Mouse (Mus musculus) layer of hippocampus, postnatal 36 days (tissue): ENCODE results near the gene Acadvl. TPM values are rescaled to one million over a fixed set of nuclear protein-coding genes. Genes with fewer than 3 reads are reported as not detected.

Experiments used
- DNase-seq, 2 experiments: peaks; one replicate each; pipeline ENCODE4 v3.0.0; 2022
- total RNA-seq, 2 experiments: library from RNA; stranded (reverse); gene quantifications; 2 replicates each; pipeline ENCODE4 v1.2.3; 2021

The Acadvl gene
- total RNA-seq, result 10 to 100 TPM; 54.9 to 58.6 TPM

- peak; percentile 85 to 89 for DNase-seq
Observed at GRCm38 (mm10) chr11:70014880-70015558, at the start of gene Acadvl. TSS of gene Acadvl (minus strand) at chr11:70015411.

DNA sequence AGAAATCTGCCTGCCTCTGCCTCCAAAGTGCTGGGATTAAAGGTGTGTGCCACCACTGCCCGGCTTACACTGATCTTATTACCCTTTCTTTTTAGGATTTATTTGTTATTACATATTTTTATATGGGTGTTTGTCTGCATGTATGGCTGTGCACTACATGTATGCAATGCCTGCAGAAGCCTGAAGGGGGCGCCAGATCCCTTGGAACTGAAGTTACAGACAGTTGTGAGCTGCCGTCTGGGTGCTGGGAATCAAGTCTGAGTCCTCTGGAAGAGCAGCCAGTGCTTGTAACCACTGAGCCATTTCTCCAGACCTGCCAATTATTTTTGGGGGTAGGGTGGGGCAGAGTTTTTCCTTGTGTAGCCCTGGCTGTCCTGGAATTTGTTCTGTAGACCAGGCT is 47.8 kb upstream of the Acadvl start:
- DNase-seq, result no peak

- no peak for DNase-seq
Observed at GRCm38 (mm10) chr11:70059930-70060329, 44.7 kb upstream of the Acadvl start.

GRCm38 (mm10) chr11:70057805-70058204 is 42.6 kb upstream of the Acadvl start:
- no peak for DNase-seq

- peak; percentile 64 to 71 for DNase-seq
Observed at GRCm38 (mm10) chr11:70055618-70056214, 40.5 kb upstream of the Acadvl start.

DNA sequence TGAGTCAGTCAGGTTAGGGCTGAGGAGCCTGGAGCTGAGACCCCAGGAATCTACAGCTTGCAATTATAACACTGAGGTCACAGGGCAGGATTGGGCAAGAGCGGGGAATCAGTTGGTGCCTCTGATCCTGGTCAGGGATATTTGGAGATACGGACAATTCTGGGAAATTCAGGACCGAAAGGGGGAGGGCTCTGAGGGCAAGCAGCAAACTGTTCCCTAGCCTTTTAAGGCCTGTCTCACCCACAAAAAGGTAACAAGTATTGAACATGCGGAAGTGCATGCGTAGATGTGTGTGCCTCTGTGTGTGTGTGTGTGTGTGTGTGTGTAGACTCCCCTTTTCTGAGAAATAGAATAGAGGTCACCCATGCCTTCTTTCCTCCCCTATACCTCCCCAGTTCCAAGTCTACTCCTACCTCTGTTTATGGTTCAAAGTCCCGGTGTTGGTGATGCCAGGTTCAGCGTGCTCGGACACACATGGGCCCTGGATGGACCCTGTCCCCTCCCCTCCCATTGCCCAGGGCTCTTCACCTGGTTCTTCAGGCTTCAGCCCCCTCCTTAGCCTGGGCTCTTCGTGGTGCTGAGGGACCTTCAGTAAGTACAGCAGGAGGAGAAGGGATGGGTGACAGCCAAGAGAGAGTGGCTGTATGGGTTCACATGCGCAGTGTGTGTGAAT is 38.8 kb upstream of the Acadvl start, which contains the start of gene Asgr1:
Gene Asgr1, plus strand, starts transcription at position 188 of the 673 bp plus-strand sequence.
- no peak for DNase-seq

- no peak for DNase-seq
Observed at GRCm38 (mm10) chr11:70053156-70053555, 37.9 kb upstream of the Acadvl start.

DNA sequence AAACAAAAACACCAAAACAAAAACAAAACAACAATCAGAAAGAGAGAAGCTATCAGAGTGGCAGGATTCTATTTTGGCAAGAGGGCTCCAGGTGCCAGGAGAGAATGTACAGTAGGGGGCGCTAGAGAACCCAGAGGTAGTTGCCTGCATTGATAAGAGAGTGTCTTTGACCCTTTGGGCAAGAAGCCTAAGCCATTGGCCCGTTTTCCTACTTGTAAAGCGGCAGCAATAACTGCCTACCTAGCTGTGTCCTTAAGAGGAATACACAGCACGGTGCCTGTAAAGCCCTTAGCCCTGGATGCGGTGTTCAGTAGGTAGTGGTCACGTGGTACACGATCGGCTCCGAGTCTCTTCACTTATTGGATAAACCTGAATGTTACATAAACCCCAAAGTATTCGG is 34.6 kb upstream of the Acadvl start:
- no peak for DNase-seq

- no peak for DNase-seq
Observed at GRCm38 (mm10) chr11:70049366-70049765, 34.2 kb upstream of the Acadvl start.

DNA sequence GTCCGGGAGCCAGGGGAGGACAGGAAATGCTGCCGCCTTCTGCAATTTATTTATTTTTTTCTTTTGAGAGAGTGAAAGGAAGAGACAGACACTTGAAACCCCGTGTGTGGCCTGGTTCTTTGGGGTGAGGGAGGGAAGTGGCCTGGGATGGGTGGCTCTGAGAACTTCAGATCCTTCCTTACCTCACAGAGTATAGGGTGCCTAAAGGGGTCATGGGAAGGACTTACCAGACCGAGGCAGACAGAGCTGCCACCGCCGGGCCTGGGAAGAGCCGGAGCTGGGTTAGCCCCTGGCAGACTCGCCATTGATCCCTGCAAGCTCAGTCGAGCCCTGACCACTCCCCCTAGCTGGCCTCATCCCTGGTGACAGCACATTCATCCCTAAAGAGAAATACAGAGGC is 30.2 kb upstream of the Acadvl start:
- DNase-seq, result no peak

- DNase-seq, result no peak
Observed at GRCm38 (mm10) chr11:70043665-70044064, 28.5 kb upstream of the Acadvl start.

DNA sequence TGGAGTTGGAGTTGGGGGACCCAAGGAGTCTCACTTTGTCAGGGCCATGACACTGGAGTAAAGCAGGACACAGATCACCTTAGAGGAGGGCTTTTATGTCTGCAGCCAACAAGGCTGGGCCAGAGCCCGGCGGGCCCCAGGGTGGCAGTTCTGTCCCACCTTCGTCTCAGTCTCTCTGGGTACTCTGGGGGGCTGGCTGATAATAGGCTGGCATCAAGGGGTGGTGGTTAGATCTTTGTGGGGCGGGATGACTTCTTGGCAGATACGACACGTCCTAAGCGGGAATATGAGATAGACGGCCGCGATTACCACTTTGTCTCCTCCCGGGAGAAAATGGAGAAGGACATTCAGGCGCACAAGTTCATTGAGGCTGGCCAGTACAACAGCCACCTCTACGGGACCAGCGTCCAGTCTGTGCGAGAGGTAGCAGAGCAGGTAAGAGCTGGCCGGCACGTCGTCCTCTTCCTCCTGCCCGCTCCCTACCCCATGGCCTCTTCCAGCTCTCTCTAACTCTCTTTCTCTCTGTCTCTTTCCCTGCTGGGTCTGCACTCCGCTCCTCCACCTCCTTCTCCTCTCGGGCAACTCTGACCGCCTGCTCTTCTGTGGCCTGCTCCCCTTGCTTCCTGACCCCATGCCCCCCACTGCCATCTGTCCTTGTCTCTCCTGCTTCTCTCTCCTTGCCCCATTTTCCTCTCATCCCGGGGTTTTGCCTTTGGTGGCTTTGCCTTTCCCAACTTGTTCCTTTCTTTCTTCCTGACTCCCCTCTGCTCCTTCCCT is 27.3 kb upstream of the Acadvl start:
- DNase-seq, result no peak

- no peak for DNase-seq
Observed at GRCm38 (mm10) chr11:70040184-70040583, 25.0 kb upstream of the Acadvl start.

GRCm38 (mm10) chr11:70039631-70040030 is 24.4 kb upstream of the Acadvl start:
- no peak for DNase-seq

GRCm38 (mm10) chr11:70038174-70038573 is 23.0 kb upstream of the Acadvl start:
- no peak for DNase-seq

DNA sequence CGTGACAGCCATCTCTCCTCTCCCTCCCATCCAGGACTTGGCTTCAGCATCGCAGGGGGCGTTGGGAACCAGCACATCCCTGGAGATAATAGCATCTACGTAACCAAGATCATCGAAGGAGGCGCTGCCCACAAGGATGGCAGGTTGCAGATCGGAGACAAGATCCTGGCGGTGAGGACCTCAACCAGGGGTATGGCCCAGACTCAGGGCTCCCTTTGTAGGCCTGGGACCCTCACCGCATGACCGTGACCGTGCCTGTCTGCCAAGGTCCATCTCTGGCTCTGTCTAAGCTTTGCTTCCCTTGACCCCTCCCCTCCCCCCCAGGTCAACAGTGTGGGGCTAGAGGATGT is 16.1 kb upstream of the Acadvl start:
- DNase-seq, result no peak

DNA sequence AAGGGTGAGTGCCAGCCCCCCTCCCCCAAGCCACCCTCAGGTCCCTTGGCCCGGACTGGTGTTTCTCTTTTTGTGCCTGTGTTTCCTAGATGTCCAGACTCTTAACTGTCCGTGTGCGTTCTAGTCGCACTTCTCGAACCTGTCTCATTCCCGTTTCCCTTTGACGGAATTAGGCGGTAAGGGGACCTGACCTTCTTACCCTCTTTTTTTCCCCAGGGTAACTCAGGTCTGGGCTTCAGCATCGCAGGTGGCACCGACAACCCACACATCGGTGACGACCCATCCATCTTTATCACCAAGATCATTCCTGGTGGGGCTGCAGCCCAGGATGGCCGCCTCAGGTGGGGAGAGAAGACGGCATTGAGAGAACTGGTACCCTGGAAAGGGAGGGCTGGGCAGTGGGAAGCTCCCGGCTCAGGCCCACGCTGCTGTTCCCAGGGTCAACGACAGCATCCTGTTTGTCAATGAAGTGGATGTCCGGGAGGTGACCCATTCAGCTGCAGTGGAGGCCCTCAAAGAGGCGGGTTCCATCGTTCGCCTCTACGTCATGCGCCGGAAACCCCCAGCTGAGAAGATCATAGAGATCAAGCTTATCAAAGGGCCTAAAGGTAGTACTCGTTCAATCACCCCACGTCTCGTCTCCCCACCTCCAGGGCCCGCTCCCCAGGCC is 15.6 kb upstream of the Acadvl start:
- no peak for DNase-seq

- DNase-seq, result no peak
Observed at GRCm38 (mm10) chr11:70029829-70030550, 14.8 kb upstream of the Acadvl start.

- DNase-seq, result peak; percentile 81 to 83
Observed at GRCm38 (mm10) chr11:70029130-70029801, 14.1 kb upstream of the Acadvl start.

DNA sequence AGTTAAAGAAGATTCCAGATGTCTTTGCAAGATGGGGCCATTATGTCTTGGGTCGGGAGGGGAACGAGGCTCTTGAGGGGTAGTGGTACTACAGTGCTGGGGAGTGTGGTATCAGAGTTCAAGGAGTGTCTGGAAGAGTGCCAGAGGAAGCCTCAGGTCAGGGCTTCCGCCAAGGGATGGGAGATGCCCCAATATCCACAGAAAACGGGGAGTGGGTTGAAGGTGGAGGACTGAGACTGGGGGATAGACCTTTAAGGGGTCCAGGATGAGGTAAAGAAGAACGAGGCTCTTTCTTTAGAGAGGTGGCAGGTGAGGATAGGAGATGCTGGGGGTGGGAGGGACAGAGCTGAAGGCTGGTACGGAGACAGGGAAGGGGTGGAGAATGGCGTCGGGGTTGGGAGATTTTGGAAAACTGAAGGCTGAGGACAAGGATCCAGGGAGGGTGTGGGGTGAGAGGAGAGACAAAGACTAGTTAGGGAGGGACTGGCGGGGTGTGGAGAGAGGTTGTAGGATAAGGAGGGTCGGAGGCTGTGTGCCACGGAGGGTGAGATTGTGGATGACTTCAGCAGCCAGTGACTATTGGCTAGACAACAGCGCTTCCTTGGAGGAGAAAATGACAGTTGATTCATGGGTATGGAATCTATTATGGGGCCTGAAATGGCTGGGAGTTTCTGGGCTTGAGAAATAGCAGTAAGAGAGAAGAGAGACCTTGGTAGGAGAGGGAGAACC is 13.4 kb upstream of the Acadvl start:
- no peak for DNase-seq
